Mouse (Mus musculus) leukemia stem cell, adult 10-12 weeks (primary cell): ENCODE measurements around the gene Atp6v1g3. TPM values are rescaled to one million over a fixed set of nuclear protein-coding genes. Genes with fewer than 3 reads are reported as not detected.

Experiments
- polyA plus RNA-seq: library from polyadenylated mRNA; stranded (reverse); fragments of >175 nt; gene quantifications from 2 replicates; pipeline ENCODE4 v1.2.3, GENCODE M21; 2012; ENCODE audit warnings: low replicate concordance

The Atp6v1g3 gene
- not detected in 2 replicates for polyA plus RNA-seq

DNA sequence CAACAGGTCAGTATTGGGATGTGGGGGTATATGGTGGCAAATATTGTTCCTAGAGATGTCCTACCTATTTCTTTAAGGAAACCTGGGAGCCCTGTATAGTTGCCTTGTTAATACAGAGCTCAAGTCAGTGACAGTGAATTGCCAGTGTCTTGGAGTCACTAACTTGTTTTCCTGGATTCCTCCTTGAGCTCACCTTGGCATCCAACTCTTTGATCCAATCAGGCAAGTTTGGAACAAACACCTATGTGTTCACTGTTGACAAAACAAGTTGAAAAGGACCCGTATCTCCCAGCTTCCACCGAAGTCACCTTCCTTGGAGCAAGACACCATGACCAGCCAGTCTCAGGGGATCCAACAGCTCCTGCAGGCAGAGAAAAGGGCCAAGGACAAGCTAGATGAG is at the start of gene Atp6v1g3:
Gene Atp6v1g3, plus strand, starts transcription at position 301 of the 400 bp plus-strand sequence.

Other genes with a start within 250 kb of the Atp6v1g3 start
- 53.0 and 121 TPM in 2 replicates for gene Ptprc, start 98.0 kb upstream of the Atp6v1g3 start, polyA plus RNA-seq